8 mouse cellular contexts compared by ENCODE assay signal in genomic region chr13:63749997-63750396, GRCm38 (mm10).
DNase-seq lines count a peak whose midpoint lies in the region; ATAC-seq lines count a peak whose summit lies in the region.

No protein-coding gene starts in this region.

- peak; percentile 20 to 29 for DNase-seq in cerebellum, postnatal 10 days
- no peak for DNase-seq in cerebellum, adult 18-20 months
- peak; percentile 6 for DNase-seq in midbrain, embryonic 14.5 days
- DNase-seq in heart, postnatal 4 days, result peak; percentile 43
- DNase-seq in lung, postnatal 25 days (ENCODE audit: low spot score), result peak; percentile 42
- DNase-seq in thymus, postnatal 25 days, result no peak

- 83% methylated on average over 4 of the region's 4 CpGs for WGBS in midbrain, embryonic 14.5 days
- 74% methylated on average over 4 of the region's 4 CpGs for WGBS in midbrain, embryonic 16.5 days

- H3K4me1 ChIP-seq in midbrain, embryonic 14.5 days (ENCODE audit: control insufficient read depth, insufficient read depth, low read length), result no peaks in the 10 kb centered on the region
- H3K4me1 ChIP-seq in midbrain, embryonic 16.5 days (ENCODE audit: control insufficient read depth, insufficient read depth, low read length), result no peaks in the 10 kb centered on the region

- no peaks in the 10 kb centered on the region for H3K27me3 ChIP-seq in midbrain, embryonic 14.5 days (ENCODE audit: control insufficient read depth, insufficient read depth, low read length)
- no peaks in the 10 kb centered on the region for H3K27me3 ChIP-seq in midbrain, embryonic 16.5 days (ENCODE audit: control insufficient read depth, insufficient read depth, low read depth, low read length)

- no peaks in the 10 kb centered on the region for H3K9me3 ChIP-seq in midbrain, embryonic 14.5 days (ENCODE audit: control insufficient read depth, low read length)
- H3K9me3 ChIP-seq in midbrain, embryonic 16.5 days (replicated peaks; ENCODE audit: control insufficient read depth, low read length, poor library complexity, severe bottlenecking), result no peaks in the 10 kb centered on the region

- ATAC-seq in midbrain, embryonic 14.5 days (ENCODE audit: low FRiP score, low TSS enrichment), result no peak
- ATAC-seq in midbrain, embryonic 16.5 days, result no peak
- no peak for ATAC-seq in megakaryocyte, adult 5-6 weeks (ENCODE audit: poor library complexity, severe bottlenecking)

- H3K4me2 ChIP-seq in midbrain, embryonic 14.5 days (ENCODE audit: low read length), result no peak overlapping the region
- H3K4me2 ChIP-seq in midbrain, embryonic 16.5 days (ENCODE audit: low read length), result no peak overlapping the region

- no peaks in the 10 kb centered on the region for H3K36me3 ChIP-seq in midbrain, embryonic 14.5 days (ENCODE audit: control insufficient read depth, insufficient read depth, low read length)
- no peaks in the 10 kb centered on the region for H3K36me3 ChIP-seq in midbrain, embryonic 16.5 days (ENCODE audit: control insufficient read depth, insufficient read depth, low read length)

- no peak overlapping the region for H3K4me3 ChIP-seq in midbrain, embryonic 14.5 days (replicated peaks; ENCODE audit: low read depth, low read length)
- no peak overlapping the region for H3K4me3 ChIP-seq in midbrain, embryonic 16.5 days (ENCODE audit: low read depth, low read length)

- H3K27ac ChIP-seq in midbrain, embryonic 14.5 days (replicated peaks; ENCODE audit: low read depth, low read length), result no peak overlapping the region
- H3K27ac ChIP-seq in midbrain, embryonic 16.5 days (ENCODE audit: low read length), result no peak overlapping the region

- H3K9ac ChIP-seq in midbrain, embryonic 14.5 days (replicated peaks; ENCODE audit: low read length), result no peak overlapping the region
- no peak overlapping the region for H3K9ac ChIP-seq in midbrain, embryonic 16.5 days (ENCODE audit: low read depth, low read length)

Comparison
In these comparisons a context has a peak if more than half of its experiments do, and no peak if none do; other contexts are left out.
1. DNase-seq: peak in cerebellum, postnatal 10 days (2 of 2), midbrain, embryonic 14.5 days (single experiment), heart, postnatal 4 days (single experiment) and lung, postnatal 25 days (single experiment); none in cerebellum, adult 18-20 months (0 of 2) and thymus, postnatal 25 days (single experiment).